Mouse (Mus musculus) kidney, postnatal 0 days (tissue): ENCODE data around the gene Mroh7. TPM values are rescaled to one million over a fixed set of nuclear protein-coding genes. Genes with fewer than 3 reads are reported as not detected.

Experiments used
- ATAC-seq: fragments of 200-750 bp; cut with Nextera tagmentation; replicated peaks from 2 replicates; pipeline ENCODE4 v1.8.0; 2017; ENCODE audit warnings: low read depth, moderate number of reproducible peaks, moderate TSS enrichment, moderate library complexity; ENCODE audit not compliant: low FRiP score
- DNase-seq: peaks from one replicate; pipeline ENCODE4 v3.0.0-alpha.2; 2016; ENCODE audit warnings: low spot score
- H3K27ac ChIP-seq: fragments of 300-500 bp; sonication (generic); 2 replicates; pipeline ENCODE4 v1.5.1; 2014; ENCODE audit warnings: mild to moderate bottlenecking
- H3K27me3 ChIP-seq: fragments of 300-500 bp; sonication (generic); 2 replicates; pipeline ENCODE4 v1.6.1; 2014; ENCODE audit warnings: low read length, mixed read lengths; ENCODE audit not compliant: insufficient read depth
- H3K36me3 ChIP-seq: fragments of 300-500 bp; sonication (generic); 2 replicates; pipeline ENCODE4 v1.6.1; 2014; ENCODE audit warnings: low read length, mixed read lengths; ENCODE audit not compliant: insufficient read depth
- H3K4me1 ChIP-seq: fragments of 300-500 bp; sonication (generic); replicated peaks from 2 replicates; pipeline ENCODE4 v1.6.1; 2014; ENCODE audit warnings: antibody characterized with exemption, low read length, mixed read lengths; ENCODE audit not compliant: insufficient read depth
- H3K4me2 ChIP-seq: fragments of 300-500 bp; sonication (generic); 2 replicates; pipeline ENCODE4 v1.6.1; 2014; ENCODE audit warnings: mild to moderate bottlenecking, low read length, moderate library complexity, mixed read lengths
- H3K4me3 ChIP-seq: fragments of 300-500 bp; sonication (generic); replicated peaks from 2 replicates; pipeline ENCODE4 v1.5.1; 2014; ENCODE audit warnings: low read depth, low read length
- H3K9ac ChIP-seq: fragments of 300-500 bp; sonication (generic); 2 replicates; pipeline ENCODE4 v1.6.1; 2014; ENCODE audit warnings: low read depth, low read length
- H3K9me3 ChIP-seq: fragments of 300-500 bp; sonication (generic); replicated peaks from 2 replicates; pipeline ENCODE4 v1.6.1; 2016; ENCODE audit warnings: low read length, inconsistent platforms, mixed read lengths
- CTCF ChIP-seq: IDR thresholded peaks from 2 replicates; pipeline ENCODE4 v1.5.1; 2016; ENCODE audit warnings: antibody characterized with exemption, low read depth, mild to moderate bottlenecking, moderate library complexity
- WGBS: fragments of 180-500 bp; shearing (Covaris S2); extraction: QIAGEN DNeasy Blood & Tissue Kit; methylation state at CpG from one replicate; pipeline ENCODE4 v1.1.7; 2014; 5-methylcytosine and 5-hydroxymethylcytosine counted together
- polyA plus RNA-seq: library from polyadenylated mRNA; unstranded; fragments of >200 nt; fragmentation: Nextera tagmentation; extraction: Ambion mirVana; gene quantifications from 2 replicates; pipeline ENCODE4 v1.2.1, GENCODE M21; 2015

Gene Mroh7
- polyA plus RNA-seq, 1 experiment from 2014 or later = 0.58 TPM

GRCm38 (mm10) chr4:106679152-106679551 is 51.6 kb downstream of the Mroh7 start:
- Histone ChIP-seq H3K4me1 (peaks cover 10% of the 10 kb centered on the region), H3K36me3 (peaks cover 23% of the 10 kb centered on the region), H3K27ac (no peak overlapping the region), H3K9me3 (no peaks in the 10 kb centered on the region), H3K27me3 (no peaks in the 10 kb centered on the region), H3K4me3 (peak overlapping the region; percentile 87), H3K9ac (no peak overlapping the region), H3K4me2 (peak overlapping the region; percentile 83)
- no peak for TF ChIP-seq CTCF
- DNase-seq (no peak), ATAC-seq (peak; percentile 23; the same call in 1 of the 2 replicates)
- 47% methylated on average over 3 of the region's 3 CpGs for WGBS

- H3K4me3 ChIP-seq = peak within 1 kb of the TSS; percentile 87
- H3K27me3 ChIP-seq = no peaks in the 10 kb centered on the region
- peak; percentile 99 for ATAC-seq
- no peaks in the 10 kb centered on the region for H3K9me3 ChIP-seq
- H3K4me1 ChIP-seq = peaks cover 10% of the 10 kb centered on the region
- peak within 1 kb of the TSS; percentile 74; the same call in 1 of the 2 replicates for H3K27ac ChIP-seq
- peak; percentile 98 for DNase-seq
- H3K9ac ChIP-seq = peak within 1 kb of the TSS; percentile 92
- peak within 1 kb of the TSS; percentile 83 for H3K4me2 ChIP-seq
- TF ChIP-seq CTCF = 0 out of 2 replicates have a peak, but pooled peaks have one; percentile 12
- WGBS = under 1% methylated on average over 43 of the region's 43 CpGs
- H3K36me3 ChIP-seq = peaks cover 25% of the 10 kb centered on the region
Observed at GRCm38 (mm10) chr4:106678442-106679118, 52.1 kb downstream of the Mroh7 start, which contains the start of gene Ttc4. Gene Ttc4 (minus strand): TSS chr4:106678944.

- WGBS = 82% methylated on average over 5 of the region's 5 CpGs
- Histone ChIP-seq H3K4me3 (no peak overlapping the region), H3K9me3 (no peaks in the 10 kb centered on the region), H3K27me3 (no peaks in the 10 kb centered on the region), H3K4me2 (no peak overlapping the region), H3K4me1 (peaks cover 10% of the 10 kb centered on the region), H3K36me3 (peaks cover 39% of the 10 kb centered on the region), H3K27ac (no peak overlapping the region), H3K9ac (no peak overlapping the region)
- DNase-seq = no peak
- no peak for TF ChIP-seq CTCF
- no peak for ATAC-seq
Observed at GRCm38 (mm10) chr4:106676749-106677148, 54.0 kb downstream of the Mroh7 start.

GRCm38 (mm10) chr4:106666546-106666945 is 64.2 kb downstream of the Mroh7 start:
- no peak for DNase-seq
- 89% methylated on average over 2 of the region's 2 CpGs for WGBS
- no peak for TF ChIP-seq CTCF
- Histone ChIP-seq H3K27ac (no peak overlapping the region), H3K9ac (no peak overlapping the region), H3K27me3 (no peaks in the 10 kb centered on the region), H3K4me2 (no peak overlapping the region), H3K36me3 (peaks cover 92% of the 10 kb centered on the region), H3K4me1 (no peaks in the 10 kb centered on the region), H3K9me3 (no peaks in the 10 kb centered on the region), H3K4me3 (no peak overlapping the region)
- no peak for ATAC-seq

GRCm38 (mm10) chr4:106665673-106666072 is 65.1 kb downstream of the Mroh7 start:
- DNase-seq (peak; percentile 31), ATAC-seq (peak; percentile 55; the same call in 1 of the 2 replicates)
- no peak overlapping the region for H3K9ac ChIP-seq
- TF ChIP-seq CTCF = no peak
- no peak overlapping the region for H3K4me3 ChIP-seq
- H3K4me2 ChIP-seq = no peak overlapping the region
- no peaks in the 10 kb centered on the region for H3K4me1 ChIP-seq
- WGBS = 65% methylated on average over 10 of the region's 10 CpGs
- H3K9me3 ChIP-seq = no peaks in the 10 kb centered on the region
- no peaks in the 10 kb centered on the region for H3K27me3 ChIP-seq
- peak overlapping the region; percentile 57 for H3K27ac ChIP-seq
- peaks cover 91% of the 10 kb centered on the region for H3K36me3 ChIP-seq

GRCm38 (mm10) chr4:106665269-106665668 is 65.5 kb downstream of the Mroh7 start:
- Histone ChIP-seq H3K9me3 (no peaks in the 10 kb centered on the region), H3K4me1 (no peaks in the 10 kb centered on the region), H3K9ac (no peak overlapping the region), H3K36me3 (peaks cover 90% of the 10 kb centered on the region), H3K27ac (peak overlapping the region; percentile 57), H3K4me3 (no peak overlapping the region), H3K4me2 (no peak overlapping the region), H3K27me3 (no peaks in the 10 kb centered on the region)
- no peak for DNase-seq
- no peak for TF ChIP-seq CTCF
- WGBS = 89% methylated on average over 2 of the region's 2 CpGs
- no peak for ATAC-seq
